Mouse (Mus musculus) spleen, adult 2 months (tissue): ENCODE results near the gene Gm3415.
"Not testable (repeated sequence)": the region's sequence is repeated elsewhere in the genome, so short reads cannot be mapped to it uniquely, and the experiment has no call there.

ENCODE experiments used
- CTCF ChIP-seq: fragments of 200-500 bp; IDR thresholded peaks from 2 replicates; pipeline ENCODE4 v1.5.1; 2011; ENCODE audit warnings: mild to moderate bottlenecking, inconsistent platforms; ENCODE audit not compliant: insufficient read depth, insufficient read length, insufficient replicate concordance; ENCODE audit errors: extremely low read depth
- POLR2A ChIP-seq: fragments of 200-500 bp; IDR thresholded peaks from 2 replicates; pipeline ENCODE4 v1.6.1; 2011; ENCODE audit warnings: low read depth, low read length, inconsistent platforms

- TF ChIP-seq CTCF, POLR2A: not testable (repeated sequence)
Observed at GRCm38 (mm10) chr5:146525501-146525900, 30.4 kb upstream of the Gm3415 start, which contains the start of gene Gm3404.
